Mouse (Mus musculus) heart, embryonic 16.5 days (tissue): Measurements from ENCODE around the gene Kdm4b. TPM values are rescaled to one million over a fixed set of nuclear protein-coding genes. Genes with fewer than 3 reads are reported as not detected.
A peak's percentile ranks its signal among the peaks of the same experiment; 100 is the strongest.

Experiments used
- ATAC-seq: fragments of 200-750 bp; cut with Nextera tagmentation; replicated peaks from 2 replicates; pipeline ENCODE4 v1.8.0; 2017; ENCODE audit warnings: moderate number of reproducible peaks; ENCODE audit not compliant: insufficient read depth, low FRiP score; ENCODE audit errors: extremely low read depth
- H3K27ac ChIP-seq: fragments of 300-500 bp; sonication (generic); 2 replicates; pipeline ENCODE4 v1.5.1; 2014; ENCODE audit warnings: mild to moderate bottlenecking, low read length, control low read depth, moderate library complexity
- H3K27me3 ChIP-seq: fragments of 300-500 bp; sonication (generic); 2 replicates; pipeline ENCODE4 v1.6.1; 2014; ENCODE audit warnings: low read length, mixed read lengths; ENCODE audit not compliant: control insufficient read depth, insufficient read depth
- H3K36me3 ChIP-seq: fragments of 300-500 bp; sonication (generic); 2 replicates; pipeline ENCODE4 v1.6.1; 2014; ENCODE audit not compliant: control insufficient read depth, insufficient read depth
- H3K4me1 ChIP-seq: fragments of 300-500 bp; sonication (generic); 2 replicates; pipeline ENCODE4 v1.6.1; 2014; ENCODE audit warnings: low read length, mixed read lengths; ENCODE audit not compliant: control insufficient read depth, insufficient read depth
- H3K4me2 ChIP-seq: fragments of 300-500 bp; sonication (generic); 2 replicates; pipeline ENCODE4 v1.6.1; 2014; ENCODE audit warnings: low read depth, mild to moderate bottlenecking, control low read depth, low read length
- H3K4me3 ChIP-seq: fragments of 300-500 bp; sonication (generic); 2 replicates; pipeline ENCODE4 v1.5.1; 2014; ENCODE audit warnings: mild to moderate bottlenecking, control low read depth, low read length
- H3K9ac ChIP-seq: fragments of 300-500 bp; sonication (generic); 2 replicates; pipeline ENCODE4 v1.6.1; 2014; ENCODE audit warnings: low read length, control low read depth
- H3K9me3 ChIP-seq: fragments of 300-500 bp; sonication (generic); replicated peaks from 2 replicates; pipeline ENCODE4 v1.6.1; 2016; ENCODE audit warnings: low read length; ENCODE audit not compliant: control insufficient read depth
- WGBS: fragments of 180-500 bp; shearing (Covaris S2); extraction: QIAGEN DNeasy Blood & Tissue Kit; methylation state at CpG from one replicate; pipeline ENCODE4 v1.1.7; 2014; 5-methylcytosine and 5-hydroxymethylcytosine counted together
- polyA plus RNA-seq: library from polyadenylated mRNA; unstranded; fragments of >200 nt; fragmentation: Nextera tagmentation; extraction: Ambion mirVana; gene quantifications from 2 replicates; pipeline ENCODE4 v1.2.1, GENCODE M21; 2015

Gene Kdm4b
- polyA plus RNA-seq, 1 experiment from 2014 or later = 23.8 TPM

- no peak overlapping the region for H3K9ac ChIP-seq
- ATAC-seq = no peak
- peaks cover 21% of the 10 kb centered on the region for H3K4me1 ChIP-seq
- peaks cover 6% of the 10 kb centered on the region for H3K36me3 ChIP-seq
- H3K27me3 ChIP-seq = no peaks in the 10 kb centered on the region
- WGBS = 85% methylated on average over 3 of the region's 3 CpGs
- H3K9me3 ChIP-seq = no peaks in the 10 kb centered on the region
- H3K4me3 ChIP-seq = no peak overlapping the region
- H3K4me2 ChIP-seq = no peak overlapping the region
- no peak overlapping the region for H3K27ac ChIP-seq
These were observed 44.2 kb downstream of the Kdm4b start for GRCm38 (mm10) chr17:56370090-56370489.

- peaks cover 10% of the 10 kb centered on the region for H3K36me3 ChIP-seq
- WGBS = 84% methylated on average over 15 of the region's 15 CpGs
- peaks cover 11% of the 10 kb centered on the region; the same call in 1 of the 2 replicates for H3K4me1 ChIP-seq
- no peak overlapping the region for H3K4me3 ChIP-seq
- H3K27me3 ChIP-seq = no peaks in the 10 kb centered on the region
- no peak overlapping the region for H3K4me2 ChIP-seq
- no peak for ATAC-seq
- H3K27ac ChIP-seq = no peak overlapping the region
- H3K9me3 ChIP-seq = no peaks in the 10 kb centered on the region
- no peak overlapping the region for H3K9ac ChIP-seq
These were observed 45.3 kb downstream of the Kdm4b start for GRCm38 (mm10) chr17:56371029-56371660.

GRCm38 (mm10) chr17:56372109-56372508 lies 46.2 kb downstream of the Kdm4b start:
- peaks cover 14% of the 10 kb centered on the region for H3K36me3 ChIP-seq

GRCm38 (mm10) chr17:56373136-56374034 lies 47.5 kb downstream of the Kdm4b start:
- H3K36me3 ChIP-seq = peaks cover 13% of the 10 kb centered on the region
- no peak overlapping the region for H3K27ac ChIP-seq
- H3K9ac ChIP-seq = no peak overlapping the region
- no peaks in the 10 kb centered on the region for H3K9me3 ChIP-seq
- H3K4me2 ChIP-seq = no peak overlapping the region
- H3K4me3 ChIP-seq = no peak overlapping the region
- H3K27me3 ChIP-seq = no peaks in the 10 kb centered on the region
- ATAC-seq = 0 out of 2 replicates have a peak, but pooled peaks have one; percentile 38
- H3K4me1 ChIP-seq = 0 out of 2 replicates have a peak, but pooled peaks cover 4% of the 10 kb centered on the region
- WGBS = 57% methylated on average over 17 of the region's 17 CpGs

More at GRCm38 (mm10) chr17:56372109-56372508, 46.2 kb downstream of the Kdm4b start:
- no peaks in the 10 kb centered on the region for H3K27me3 ChIP-seq
- H3K4me1 ChIP-seq = 0 out of 2 replicates have a peak, but pooled peaks cover 4% of the 10 kb centered on the region
- H3K27ac ChIP-seq = no peak overlapping the region
- H3K9me3 ChIP-seq = no peaks in the 10 kb centered on the region
- ATAC-seq = no peak
- H3K4me3 ChIP-seq = no peak overlapping the region
- 72% methylated on average over 4 of the region's 4 CpGs for WGBS
- no peak overlapping the region for H3K4me2 ChIP-seq
- no peak overlapping the region for H3K9ac ChIP-seq

GRCm38 (mm10) chr17:56374851-56375250 lies 49.0 kb downstream of the Kdm4b start:
- WGBS = 73% methylated on average over 1 of the region's 1 CpGs
- Histone ChIP-seq H3K4me1 (0 out of 2 replicates have a peak, but pooled peaks cover 4% of the 10 kb centered on the region), H3K27ac (no peak overlapping the region), H3K4me2 (no peak overlapping the region), H3K27me3 (no peaks in the 10 kb centered on the region), H3K4me3 (no peak overlapping the region), H3K9ac (no peak overlapping the region), H3K36me3 (peaks cover 13% of the 10 kb centered on the region), H3K9me3 (no peaks in the 10 kb centered on the region)
- ATAC-seq = no peak

GRCm38 (mm10) chr17:56379281-56379834 lies 53.5 kb downstream of the Kdm4b start:
- no peaks in the 10 kb centered on the region for H3K4me1 ChIP-seq
- no peak overlapping the region for H3K27ac ChIP-seq
- 71% methylated on average over 6 of the region's 6 CpGs for WGBS
- ATAC-seq = no peak
- no peak overlapping the region for H3K4me3 ChIP-seq
- H3K9me3 ChIP-seq = no peaks in the 10 kb centered on the region
- no peak overlapping the region for H3K4me2 ChIP-seq
- peaks cover 18% of the 10 kb centered on the region for H3K36me3 ChIP-seq
- no peaks in the 10 kb centered on the region for H3K27me3 ChIP-seq
- no peak overlapping the region for H3K9ac ChIP-seq

GRCm38 (mm10) chr17:56380286-56380685 lies 54.4 kb downstream of the Kdm4b start:
- no peaks in the 10 kb centered on the region for H3K9me3 ChIP-seq
- H3K27ac ChIP-seq = no peak overlapping the region
- WGBS = 69% methylated on average over 6 of the region's 6 CpGs
- H3K4me2 ChIP-seq = no peak overlapping the region
- ATAC-seq = no peak
- peaks cover 18% of the 10 kb centered on the region for H3K36me3 ChIP-seq
- no peak overlapping the region for H3K4me3 ChIP-seq
- H3K4me1 ChIP-seq = no peaks in the 10 kb centered on the region
- no peak overlapping the region for H3K9ac ChIP-seq
- no peaks in the 10 kb centered on the region for H3K27me3 ChIP-seq

GRCm38 (mm10) chr17:56381183-56381582 lies 55.3 kb downstream of the Kdm4b start:
- WGBS = 86% methylated on average over 5 of the region's 5 CpGs
- Histone ChIP-seq H3K36me3 (peaks cover 14% of the 10 kb centered on the region), H3K9me3 (no peaks in the 10 kb centered on the region), H3K9ac (no peak overlapping the region), H3K4me3 (no peak overlapping the region), H3K4me2 (no peak overlapping the region), H3K27me3 (no peaks in the 10 kb centered on the region), H3K27ac (no peak overlapping the region), H3K4me1 (no peaks in the 10 kb centered on the region)
- ATAC-seq = no peak

- ATAC-seq = no peak
- Histone ChIP-seq H3K4me2 (no peak overlapping the region), H3K27ac (no peak overlapping the region), H3K27me3 (no peaks in the 10 kb centered on the region), H3K9ac (no peak overlapping the region), H3K9me3 (no peaks in the 10 kb centered on the region), H3K4me1 (no peaks in the 10 kb centered on the region), H3K36me3 (peaks cover 18% of the 10 kb centered on the region), H3K4me3 (no peak overlapping the region)
- 86% methylated on average over 8 of the region's 8 CpGs for WGBS
These were observed 57.1 kb downstream of the Kdm4b start for GRCm38 (mm10) chr17:56382997-56383396.
